Mouse (Mus musculus) splenic B cell, adult 2 months (primary cell): ENCODE results near the gene Tmem256.

Source experiments
- DNase-seq: peaks from one replicate; pipeline ENCODE4 v3.0.0-alpha.2; 2011; ENCODE audit warnings: low read depth, low spot score
- H3K27me3 ChIP-seq: 2 replicates; pipeline ENCODE4 v1.6.1; 2012; ENCODE audit warnings: mild to moderate bottlenecking, low read length, moderate library complexity, mixed read lengths; ENCODE audit not compliant: control insufficient read depth, poor library complexity, insufficient read depth, severe bottlenecking
- H3K36me3 ChIP-seq: 2 replicates; pipeline ENCODE4 v1.6.1; 2012; ENCODE audit warnings: mild to moderate bottlenecking, low read length, moderate library complexity, mixed read lengths; ENCODE audit not compliant: control insufficient read depth, poor library complexity, insufficient read depth, severe bottlenecking

Tmem256 gene

GRCm38 (mm10) chr11:69879711-69880110, 41.4 kb downstream of the Tmem256 start:
- Histone ChIP-seq H3K27me3 (no peaks in the 10 kb centered on the region), H3K36me3 (peaks cover 9% of the 10 kb centered on the region)
- DNase-seq = no peak

- peak; percentile 84 for DNase-seq
- Histone ChIP-seq H3K27me3 (no peaks in the 10 kb centered on the region), H3K36me3 (peaks cover 14% of the 10 kb centered on the region)
Observed at GRCm38 (mm10) chr11:69880506-69880852, 42.2 kb downstream of the Tmem256 start.

GRCm38 (mm10) chr11:69880853-69881603, 42.7 kb downstream of the Tmem256 start, which contains the start of gene Kctd11:
Gene Kctd11 (minus strand): TSS chr11:69881406.
- H3K36me3 ChIP-seq = peaks cover 16% of the 10 kb centered on the region
- peak; percentile 91 for DNase-seq

GRCm38 (mm10) chr11:69881787-69882670, 43.7 kb downstream of the Tmem256 start:
- DNase-seq = no peak
- H3K27me3 ChIP-seq = no peaks in the 10 kb centered on the region
- peaks cover 21% of the 10 kb centered on the region for H3K36me3 ChIP-seq

More at GRCm38 (mm10) chr11:69880853-69881603, 42.7 kb downstream of the Tmem256 start, which contains the start of gene Kctd11:
- H3K27me3 ChIP-seq = no peaks in the 10 kb centered on the region

DNA sequence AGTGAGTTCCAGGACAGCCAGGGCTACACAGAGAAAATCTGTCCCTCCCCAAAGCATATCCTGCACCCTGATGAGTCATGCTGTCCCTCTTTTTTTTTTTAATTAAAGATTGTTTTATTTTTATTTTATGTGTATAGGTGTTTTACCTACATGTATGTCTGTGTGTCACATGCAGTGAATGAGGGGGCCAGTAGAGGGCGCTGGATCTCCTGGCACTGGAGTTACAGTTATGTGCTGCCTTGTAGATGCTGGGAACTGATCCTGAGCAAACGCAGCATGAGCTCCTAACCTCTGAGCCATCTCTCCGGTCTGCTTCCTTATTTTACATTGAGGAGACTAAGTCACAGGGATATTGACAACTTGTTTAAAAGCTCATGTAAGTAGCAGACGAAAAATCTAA, 44.8 kb downstream of the Tmem256 start:
- DNase-seq = peak; percentile 73
- H3K27me3 ChIP-seq = no peaks in the 10 kb centered on the region

GRCm38 (mm10) chr11:69883527-69884151, 45.3 kb downstream of the Tmem256 start:
- no peak for DNase-seq

More for the DNA sequence above, 44.8 kb downstream of the Tmem256 start:
- peaks cover 26% of the 10 kb centered on the region for H3K36me3 ChIP-seq

DNA sequence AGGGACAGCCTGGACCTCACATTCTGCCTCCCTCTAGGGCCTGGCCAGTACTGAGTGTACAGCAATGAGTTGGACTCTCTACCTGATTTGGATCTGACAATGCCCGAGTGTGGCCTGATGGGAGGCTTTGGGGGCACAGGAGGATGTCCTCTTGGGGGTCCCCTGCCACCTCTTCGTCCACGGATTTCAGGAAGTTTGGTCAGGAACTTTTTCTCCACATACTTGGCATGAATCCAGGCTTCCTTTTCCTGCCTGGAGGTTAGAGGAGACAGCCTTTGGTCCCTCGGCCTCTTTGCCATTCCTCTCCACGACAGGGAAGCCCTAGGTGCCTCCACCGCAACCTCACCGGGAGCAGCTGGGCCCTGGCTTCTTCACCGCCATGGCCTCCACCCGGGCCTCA, 45.9 kb downstream of the Tmem256 start:
- peaks cover 32% of the 10 kb centered on the region for H3K36me3 ChIP-seq
- H3K27me3 ChIP-seq = no peaks in the 10 kb centered on the region
- DNase-seq = no peak

More at GRCm38 (mm10) chr11:69883527-69884151, 45.3 kb downstream of the Tmem256 start:
- Histone ChIP-seq H3K27me3 (no peaks in the 10 kb centered on the region), H3K36me3 (peaks cover 30% of the 10 kb centered on the region)

DNA sequence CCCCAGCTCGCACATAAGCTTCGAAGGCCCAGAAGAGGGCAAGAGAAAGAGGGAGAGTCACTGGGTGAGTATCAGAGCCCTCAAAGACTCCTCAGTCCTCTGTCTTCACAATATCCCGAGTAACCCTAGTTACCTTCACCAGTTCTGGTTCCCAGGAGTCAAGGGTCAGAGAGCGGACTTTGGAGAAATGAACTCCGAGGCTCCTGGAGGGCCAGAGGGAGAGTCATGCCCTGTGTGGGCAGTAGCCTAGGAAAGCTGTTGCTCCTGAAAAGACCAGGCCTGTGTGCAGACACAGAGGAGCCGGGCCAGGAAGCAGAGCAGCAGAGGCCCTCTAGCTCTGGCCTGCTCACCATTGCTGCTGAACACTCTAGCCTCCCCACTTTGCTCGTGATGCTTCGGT, 46.3 kb downstream of the Tmem256 start:
- no peak for DNase-seq
- H3K27me3 ChIP-seq = no peaks in the 10 kb centered on the region

DNA sequence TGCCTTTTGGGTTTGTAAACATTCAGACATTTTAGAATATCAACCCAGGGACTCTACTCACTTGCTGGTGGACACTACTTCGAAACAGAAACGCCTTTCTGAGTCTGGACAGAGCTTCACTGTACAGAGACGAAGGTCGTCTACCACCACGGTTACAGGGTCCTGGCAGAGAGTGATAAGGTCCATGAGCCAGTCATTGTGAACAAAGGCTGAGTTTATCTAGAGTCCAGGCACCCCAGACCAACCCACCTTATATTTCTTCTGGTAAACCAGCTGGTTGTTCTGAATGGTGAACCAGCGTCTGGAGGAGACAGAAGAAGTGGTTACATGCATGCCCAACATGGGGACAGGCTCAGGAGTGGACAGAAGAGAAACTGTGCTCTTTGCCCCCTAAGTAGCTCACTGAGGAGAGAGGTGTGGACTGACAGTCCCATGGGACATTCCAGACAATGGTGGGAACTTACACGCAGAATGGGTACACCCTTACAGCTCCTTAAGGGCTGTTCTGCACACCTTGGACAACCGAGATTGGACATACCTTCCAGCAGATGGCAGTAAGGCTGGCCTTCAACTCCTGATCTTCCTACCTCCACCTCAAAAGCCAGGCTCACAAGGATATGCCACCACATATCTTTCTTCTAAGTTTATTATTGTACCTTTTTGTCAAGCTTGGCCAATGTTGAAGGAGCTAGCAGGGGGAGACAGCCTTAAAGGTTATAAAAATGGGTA, 48.8 kb downstream of the Tmem256 start:
- H3K36me3 ChIP-seq = peaks cover 45% of the 10 kb centered on the region
- no peak for DNase-seq
- H3K27me3 ChIP-seq = no peaks in the 10 kb centered on the region

More for the DNA sequence above, 46.3 kb downstream of the Tmem256 start:
- peaks cover 36% of the 10 kb centered on the region for H3K36me3 ChIP-seq
